Mouse (Mus musculus): ENCODE results near the gene Camk2d.

DNA sequence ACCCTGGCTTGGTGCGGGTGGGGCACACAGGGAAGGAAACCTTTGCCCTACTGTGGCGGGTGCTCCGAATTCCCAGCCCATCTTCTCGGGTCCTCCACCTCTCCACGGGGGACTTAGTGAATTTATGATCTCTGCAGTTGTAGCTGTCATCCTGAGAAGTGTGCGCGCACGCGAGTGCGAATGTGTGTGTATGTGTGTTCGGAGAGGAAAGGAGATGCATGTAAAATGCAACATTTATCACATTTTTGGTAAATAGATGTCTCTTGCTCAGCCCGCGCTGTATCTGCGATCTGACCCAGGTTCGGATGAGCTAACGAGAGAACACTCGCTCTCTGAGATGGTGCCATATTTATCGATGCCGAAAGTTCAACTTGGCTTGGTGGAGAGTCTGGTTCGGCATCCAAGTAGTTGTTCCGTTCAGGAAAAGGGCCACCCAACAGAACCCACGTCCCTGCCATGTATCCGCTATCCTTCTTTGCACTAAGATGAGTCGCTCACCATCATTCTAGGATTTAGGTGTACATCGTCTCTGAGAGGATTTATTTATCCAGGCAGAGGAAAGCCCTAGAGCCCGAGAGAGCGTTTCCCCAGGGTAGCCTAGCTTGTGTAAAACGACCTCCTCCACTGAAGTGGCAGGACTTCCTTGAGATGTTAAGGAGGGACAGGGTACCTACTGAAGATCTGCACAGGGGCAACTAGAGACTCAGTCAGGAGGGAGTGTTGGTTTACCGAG, 1.7 kb downstream of the Camk2d start:
- TF ChIP-seq ETS1 (IDR thresholded peaks at IDR 0.05; ENCODE audit: low read depth, low read length) (no peak), POLR2A (IDR thresholded peaks at IDR 0.05; ENCODE audit: control insufficient read depth in 1 of 2, insufficient read depth in 1 of 2, low read depth in 1 of 2, low read length in 2 of 2, poor library complexity in 1 of 2) (no peak), GABPA (IDR thresholded peaks at IDR 0.05; ENCODE audit: low read depth, low read length) (no peak), EP300 (IDR thresholded peaks at IDR 0.05; ENCODE audit: low read depth in 1 of 2, low read length in 2 of 2) (no peak), CTCF (IDR thresholded peaks at IDR 0.05 in 2 of 3, conservative IDR thresholded peaks at IDR 0.05 in 1 of 3; ENCODE audit: control insufficient read depth in 1 of 3, insufficient read depth in 1 of 3, low read depth in 2 of 3, low read length in 3 of 3, poor library complexity in 1 of 3, severe bottlenecking in 1 of 3) (no peak), MXI1 (IDR thresholded peaks at IDR 0.05; ENCODE audit: low read depth, low read length) (no peak), RAD21 (IDR thresholded peaks at IDR 0.05; ENCODE audit: low read depth, low read length) (no peak), MYC (IDR thresholded peaks at IDR 0.05; ENCODE audit: low read depth, low read length) (no peak)

Data from MEL (cell line).